Mouse (Mus musculus): ENCODE results near the gene Galnt10. TPM values are rescaled to one million over a fixed set of nuclear protein-coding genes. Genes with fewer than 3 reads are reported as not detected.

The Galnt10 gene
- total and polyA plus RNA-seq, 3 experiments = 5.2 to 8.7 (median 5.6) TPM

- peaks cover 19% of the 10 kb centered on the region for H3K4me1 ChIP-seq (ENCODE audit: control insufficient read depth, insufficient read depth, low read length)
- H3K9ac ChIP-seq (ENCODE audit: low read depth, low read length) = no peak overlapping the region
- intact Hi-C loops (cut with DNase I) = no loop called here
- H3K4me3 ChIP-seq = no peak overlapping the region
- WGBS = 47% methylated on average over 12 of the region's 12 CpGs
- H3K27ac ChIP-seq = no peak overlapping the region
- no peaks in the 10 kb centered on the region for H3K36me3 ChIP-seq (ENCODE audit: control insufficient read depth, insufficient read depth, low read length)
- no peaks in the 10 kb centered on the region for H3K79me2 ChIP-seq (replicated peaks; ENCODE audit: control insufficient read depth, insufficient read depth, low read length)
- H3K27me3 ChIP-seq (ENCODE audit: control insufficient read depth, insufficient read depth, low read length) = no peaks in the 10 kb centered on the region
- TF ChIP-seq EP300 (IDR thresholded peaks at IDR 0.05; ENCODE audit: insufficient read depth, low read depth, low read length) = no peak
- TF ChIP-seq POLR2A (IDR thresholded peaks at IDR 0.05; ENCODE audit: insufficient read depth, low read depth, low read length) = no peak
- TF ChIP-seq CTCF (IDR thresholded peaks at IDR 0.05) = no peak
- peak in 1 of 2 experiments; percentile 37 for DNase-seq
Observed at GRCm38 (mm10) chr11:57683125-57683524, 37.9 kb downstream of the Galnt10 start.

GRCm38 (mm10) chr11:57683931-57684330 is 38.7 kb downstream of the Galnt10 start:
- intact Hi-C loops (cut with DNase I) = no loop called here
- Histone ChIP-seq H3K36me3 (ENCODE audit: control insufficient read depth, insufficient read depth, low read length) (no peaks in the 10 kb centered on the region), H3K4me3 (no peak overlapping the region), H3K9ac (ENCODE audit: low read depth, low read length) (no peak overlapping the region), H3K4me1 (ENCODE audit: control insufficient read depth, insufficient read depth, low read length) (peaks cover 24% of the 10 kb centered on the region), H3K27ac (no peak overlapping the region), H3K79me2 (replicated peaks; ENCODE audit: control insufficient read depth, insufficient read depth, low read length) (no peaks in the 10 kb centered on the region), H3K27me3 (ENCODE audit: control insufficient read depth, insufficient read depth, low read length) (no peaks in the 10 kb centered on the region)
- no peak for DNase-seq
- WGBS = 85% methylated on average over 8 of the region's 8 CpGs
- no peak for TF ChIP-seq EP300 (IDR thresholded peaks at IDR 0.05; ENCODE audit: insufficient read depth, low read depth, low read length)
- no peak for TF ChIP-seq CTCF (IDR thresholded peaks at IDR 0.05)
- no peak for TF ChIP-seq POLR2A (IDR thresholded peaks at IDR 0.05; ENCODE audit: insufficient read depth, low read depth, low read length)

DNA sequence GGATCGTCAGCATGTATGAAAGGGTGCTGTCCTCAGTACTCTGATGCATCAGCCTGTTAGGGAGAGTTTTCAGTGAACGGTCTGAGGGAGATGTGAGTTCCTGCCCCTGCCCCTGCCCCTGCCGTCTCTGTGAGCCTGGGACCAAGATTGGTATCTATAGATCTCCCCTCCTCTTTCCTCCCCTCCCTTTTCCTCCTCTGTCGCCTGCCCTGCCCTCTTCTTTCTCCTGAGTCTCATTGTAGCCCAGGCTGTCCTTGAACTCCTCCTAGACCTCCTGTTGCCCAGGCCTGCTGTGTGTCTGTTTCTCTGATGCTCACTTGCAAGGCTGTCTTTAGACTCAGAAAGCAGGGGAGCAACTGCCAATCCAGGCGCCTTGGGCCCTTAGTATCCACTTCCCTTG is 39.6 kb downstream of the Galnt10 start:
- Histone ChIP-seq H3K27me3 (ENCODE audit: control insufficient read depth, insufficient read depth, low read length) (no peaks in the 10 kb centered on the region), H3K4me1 (ENCODE audit: control insufficient read depth, insufficient read depth, low read length) (peaks cover 26% of the 10 kb centered on the region), H3K9ac (ENCODE audit: low read depth, low read length) (no peak overlapping the region), H3K4me3 (no peak overlapping the region), H3K79me2 (replicated peaks; ENCODE audit: control insufficient read depth, insufficient read depth, low read length) (no peaks in the 10 kb centered on the region), H3K36me3 (ENCODE audit: control insufficient read depth, insufficient read depth, low read length) (no peaks in the 10 kb centered on the region), H3K27ac (no peak overlapping the region)
- 41% methylated on average over 5 of the region's 5 CpGs for WGBS
- no peak for TF ChIP-seq CTCF (IDR thresholded peaks at IDR 0.05)
- intact Hi-C loops (cut with DNase I) = loop anchor here (5.0 kb wide), 1 partner anchor 38 kb away; the partner anchor contains the start of gene Galnt10
- DNase-seq = no peak

DNA sequence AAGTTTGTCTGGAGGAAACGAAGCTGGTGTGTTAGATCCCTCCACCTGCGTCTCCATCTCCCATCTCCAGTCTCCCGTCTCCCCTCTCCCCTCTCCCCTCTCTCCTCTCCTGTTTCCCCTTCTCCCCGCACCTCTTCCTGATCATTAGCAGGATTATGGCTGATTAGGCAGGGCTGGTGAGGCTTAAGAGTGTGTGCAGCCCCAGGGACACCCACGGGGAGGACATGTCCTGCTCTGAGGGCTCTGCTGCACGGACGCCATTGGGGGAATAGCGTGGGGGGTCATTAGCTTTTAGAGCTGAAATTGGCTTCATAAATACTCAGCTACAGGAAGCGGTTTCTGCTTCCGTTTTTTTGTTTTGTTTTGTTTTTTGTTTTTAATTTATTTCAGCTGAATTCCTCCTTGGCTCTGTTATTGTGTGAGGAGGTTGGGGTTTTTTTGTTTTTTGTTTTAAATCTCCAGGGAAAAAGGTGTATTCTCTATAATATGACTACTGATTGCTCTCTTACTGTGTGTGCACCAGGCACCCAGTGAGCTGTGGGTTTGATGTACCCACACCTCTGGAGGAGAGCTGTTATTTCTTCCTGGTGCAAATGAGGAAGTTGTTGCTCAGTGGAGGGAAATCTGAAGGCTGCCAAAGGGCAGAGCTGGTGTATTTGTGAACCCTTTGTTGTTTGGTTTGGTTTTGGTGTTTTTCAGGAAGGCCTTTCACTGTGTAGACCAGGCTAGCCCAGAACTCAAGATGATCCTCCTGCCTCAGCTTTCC is 40.6 kb downstream of the Galnt10 start:
- TF ChIP-seq POLR2A (IDR thresholded peaks at IDR 0.05; ENCODE audit: insufficient read depth, low read depth, low read length) = no peak
- no peak for TF ChIP-seq CTCF (IDR thresholded peaks at IDR 0.05)
- no peak for TF ChIP-seq EP300 (IDR thresholded peaks at IDR 0.05; ENCODE audit: insufficient read depth, low read depth, low read length)
- Histone ChIP-seq H3K36me3 (ENCODE audit: control insufficient read depth, insufficient read depth, low read length) (no peaks in the 10 kb centered on the region), H3K9ac (ENCODE audit: low read depth, low read length) (no peak overlapping the region), H3K4me3 (no peak overlapping the region), H3K27me3 (ENCODE audit: control insufficient read depth, insufficient read depth, low read length) (no peaks in the 10 kb centered on the region), H3K4me1 (ENCODE audit: control insufficient read depth, insufficient read depth, low read length) (peaks cover 26% of the 10 kb centered on the region), H3K79me2 (replicated peaks; ENCODE audit: control insufficient read depth, insufficient read depth, low read length) (no peaks in the 10 kb centered on the region), H3K27ac (peak overlapping the region; percentile 43)
- 50% methylated on average over 10 of the region's 10 CpGs for WGBS
- no peak for DNase-seq
- intact Hi-C loops (cut with DNase I) = loop anchor here (5.0 kb wide), 1 partner anchor 39 kb away; the partner anchor contains the start of gene Galnt10

- intact Hi-C loops (cut with DNase I) = loop anchor here (5.0 kb wide), 1 partner anchor 39 kb away; the partner anchor contains the start of gene Galnt10
- Histone ChIP-seq H3K4me1 (ENCODE audit: control insufficient read depth, insufficient read depth, low read length) (peaks cover 19% of the 10 kb centered on the region), H3K27me3 (ENCODE audit: control insufficient read depth, insufficient read depth, low read length) (no peaks in the 10 kb centered on the region), H3K27ac (peak overlapping the region; percentile 43), H3K79me2 (replicated peaks; ENCODE audit: control insufficient read depth, insufficient read depth, low read length) (no peaks in the 10 kb centered on the region), H3K4me3 (no peak overlapping the region), H3K36me3 (ENCODE audit: control insufficient read depth, insufficient read depth, low read length) (no peaks in the 10 kb centered on the region), H3K9ac (ENCODE audit: low read depth, low read length) (no peak overlapping the region)
- no peak for DNase-seq
- TF ChIP-seq POLR2A (IDR thresholded peaks at IDR 0.05; ENCODE audit: insufficient read depth, low read depth, low read length) = no peak
- WGBS = 79% methylated on average over 12 of the region's 12 CpGs
Observed at GRCm38 (mm10) chr11:57686797-57687196, 41.6 kb downstream of the Galnt10 start.

- intact Hi-C loops (cut with DNase I) = loop anchor here (5.0 kb wide), 1 partner anchor 40 kb away; the partner anchor contains the start of gene Galnt10
- Histone ChIP-seq H3K36me3 (ENCODE audit: control insufficient read depth, insufficient read depth, low read length) (no peaks in the 10 kb centered on the region), H3K79me2 (replicated peaks; ENCODE audit: control insufficient read depth, insufficient read depth, low read length) (no peaks in the 10 kb centered on the region), H3K4me3 (no peak overlapping the region), H3K4me1 (ENCODE audit: control insufficient read depth, insufficient read depth, low read length) (peaks cover 19% of the 10 kb centered on the region), H3K27ac (no peak overlapping the region; the same call in 1 of the 2 replicates), H3K27me3 (ENCODE audit: control insufficient read depth, insufficient read depth, low read length) (no peaks in the 10 kb centered on the region), H3K9ac (ENCODE audit: low read depth, low read length) (no peak overlapping the region)
- WGBS = 87% methylated on average over 9 of the region's 9 CpGs
- no peak for DNase-seq
- TF ChIP-seq EP300 (IDR thresholded peaks at IDR 0.05; ENCODE audit: insufficient read depth, low read depth, low read length) = no peak
- no peak for TF ChIP-seq POLR2A (IDR thresholded peaks at IDR 0.05; ENCODE audit: insufficient read depth, low read depth, low read length)
- no peak for TF ChIP-seq CTCF (IDR thresholded peaks at IDR 0.05)
Observed at GRCm38 (mm10) chr11:57687258-57687657, 42.0 kb downstream of the Galnt10 start.

All from heart, adult 2 months (tissue).